Mouse (Mus musculus): ENCODE data around the gene Klhl1.

Gene Klhl1

GRCm38 (mm10) chr14:96518954-96519682 lies at the start of gene Klhl1:
TSS of gene Klhl1 (minus strand) at chr14:96519102.
- no peak for DNase-seq (ENCODE audit: inconsistent age in 2 of 2, low spot score in 1 of 2)

- no peak for DNase-seq (ENCODE audit: inconsistent age in 2 of 2, low spot score in 1 of 2)
Observed at GRCm38 (mm10) chr14:96553668-96554067, 34.8 kb upstream of the Klhl1 start.

GRCm38 (mm10) chr14:96518151-96518953 lies 550 bp downstream of the Klhl1 start:
- no peak for DNase-seq (ENCODE audit: inconsistent age in 2 of 2, low spot score in 1 of 2)

GRCm38 (mm10) chr14:96517727-96518126 lies 1.2 kb downstream of the Klhl1 start:
- no peak for DNase-seq (ENCODE audit: inconsistent age in 2 of 2, low spot score in 1 of 2)

GRCm38 (mm10) chr14:96499936-96500335 lies 19.0 kb downstream of the Klhl1 start:
- no peak for DNase-seq (ENCODE audit: inconsistent age in 2 of 2, low spot score in 1 of 2)

GRCm38 (mm10) chr14:96471812-96472211 lies 47.1 kb downstream of the Klhl1 start:
- DNase-seq (ENCODE audit: inconsistent age in 2 of 2, low spot score in 1 of 2), result no peak

- no peak for DNase-seq (ENCODE audit: inconsistent age in 2 of 2, low spot score in 1 of 2)
Observed at GRCm38 (mm10) chr14:96471336-96471735, 47.6 kb downstream of the Klhl1 start.

GRCm38 (mm10) chr14:96461756-96462155 lies 57.1 kb downstream of the Klhl1 start:
- DNase-seq (ENCODE audit: inconsistent age in 2 of 2, low spot score in 1 of 2), result no peak

GRCm38 (mm10) chr14:96392032-96392737 lies 126.7 kb downstream of the Klhl1 start:
- DNase-seq (ENCODE audit: inconsistent age in 2 of 2, low spot score in 1 of 2), result no peak

- DNase-seq (ENCODE audit: inconsistent age in 2 of 2, low spot score in 1 of 2), result no peak
Observed at GRCm38 (mm10) chr14:96362727-96363126, 156.2 kb downstream of the Klhl1 start.

GRCm38 (mm10) chr14:96348220-96348619 lies 170.7 kb downstream of the Klhl1 start:
- DNase-seq (ENCODE audit: inconsistent age in 2 of 2, low spot score in 1 of 2), result no peak

GRCm38 (mm10) chr14:96331069-96331468 lies 187.8 kb downstream of the Klhl1 start:
- no peak for DNase-seq (ENCODE audit: inconsistent age in 2 of 2, low spot score in 1 of 2)

GRCm38 (mm10) chr14:96217805-96218441 lies 301.0 kb downstream of the Klhl1 start:
- DNase-seq (ENCODE audit: inconsistent age in 2 of 2, low spot score in 1 of 2), result no peak

GRCm38 (mm10) chr14:96194795-96195194 lies 324.1 kb downstream of the Klhl1 start:
- DNase-seq (ENCODE audit: inconsistent age in 2 of 2, low spot score in 1 of 2), result peak; percentile 4 to 19

GRCm38 (mm10) chr14:96174546-96174945 lies 344.4 kb downstream of the Klhl1 start:
- DNase-seq (ENCODE audit: inconsistent age in 2 of 2, low spot score in 1 of 2), result no peak

GRCm38 (mm10) chr14:96143137-96143536 lies 375.8 kb downstream of the Klhl1 start:
- DNase-seq (ENCODE audit: inconsistent age in 2 of 2, low spot score in 1 of 2), result no peak

- no peak for DNase-seq (ENCODE audit: inconsistent age in 2 of 2, low spot score in 1 of 2)
Observed at GRCm38 (mm10) chr14:96140246-96140645, 378.7 kb downstream of the Klhl1 start.

- DNase-seq (ENCODE audit: inconsistent age in 2 of 2, low spot score in 1 of 2), result no peak
Observed at GRCm38 (mm10) chr14:96107396-96107795, 411.5 kb downstream of the Klhl1 start.

GRCm38 (mm10) chr14:96081681-96082207 lies 437.2 kb downstream of the Klhl1 start:
- DNase-seq (ENCODE audit: inconsistent age in 2 of 2, low spot score in 1 of 2), result no peak

GRCm38 (mm10) chr14:96065884-96066283 lies 453.0 kb downstream of the Klhl1 start:
- DNase-seq (ENCODE audit: inconsistent age in 2 of 2, low spot score in 1 of 2), result no peak
